Mouse (Mus musculus) intestine, embryonic 15.5 days (tissue): ENCODE measurements at regions not wholly inside any gene's neighbourhood (a gene's known extent, or its start where the extent isn't known, plus 50 kb on each side); places are given as distances from the start of the nearest gene placed in this dataset.
"Not testable (repeated sequence)": the region's sequence is repeated elsewhere in the genome, so short reads cannot be mapped to it uniquely, and the experiment has no call there.

Experiments
- ATAC-seq: fragments of 200-750 bp; cut with Nextera tagmentation; 2 replicates; pipeline ENCODE4 v1.8.0; 2017; ENCODE audit warnings: moderate TSS enrichment, moderate library complexity
- H3K27ac ChIP-seq: fragments of 300-500 bp; sonication (generic); 2 replicates; pipeline ENCODE4 v1.5.1; 2015; ENCODE audit warnings: mild to moderate bottlenecking, inconsistent platforms
- H3K27me3 ChIP-seq: fragments of 300-500 bp; sonication (generic); replicated peaks from 2 replicates; pipeline ENCODE4 v1.6.1; 2015; ENCODE audit warnings: inconsistent platforms
- H3K36me3 ChIP-seq: fragments of 300-500 bp; sonication (generic); 2 replicates; pipeline ENCODE4 v1.6.1; 2015; ENCODE audit warnings: inconsistent platforms
- H3K4me1 ChIP-seq: fragments of 300-500 bp; sonication (generic); replicated peaks from 2 replicates; pipeline ENCODE4 v1.6.1; 2015; ENCODE audit warnings: inconsistent platforms
- H3K4me2 ChIP-seq: fragments of 300-500 bp; sonication (generic); replicated peaks from 2 replicates; pipeline ENCODE4 v1.6.1; 2015; ENCODE audit warnings: mild to moderate bottlenecking, inconsistent platforms
- H3K4me3 ChIP-seq: fragments of 300-500 bp; sonication (generic); replicated peaks from 2 replicates; pipeline ENCODE4 v1.5.1; 2015; ENCODE audit warnings: inconsistent platforms
- H3K9ac ChIP-seq: fragments of 300-500 bp; sonication (generic); 2 replicates; pipeline ENCODE4 v1.6.1; 2015; ENCODE audit warnings: inconsistent platforms
- H3K9me3 ChIP-seq: fragments of 300-500 bp; sonication (generic); 2 replicates; pipeline ENCODE4 v1.6.1; 2016; ENCODE audit warnings: inconsistent platforms
- WGBS: fragments of 180-500 bp; shearing (Covaris S2); methylation state at CpG from one replicate; pipeline ENCODE4 v1.1.7; 2015; 5-methylcytosine and 5-hydroxymethylcytosine counted together

DNA sequence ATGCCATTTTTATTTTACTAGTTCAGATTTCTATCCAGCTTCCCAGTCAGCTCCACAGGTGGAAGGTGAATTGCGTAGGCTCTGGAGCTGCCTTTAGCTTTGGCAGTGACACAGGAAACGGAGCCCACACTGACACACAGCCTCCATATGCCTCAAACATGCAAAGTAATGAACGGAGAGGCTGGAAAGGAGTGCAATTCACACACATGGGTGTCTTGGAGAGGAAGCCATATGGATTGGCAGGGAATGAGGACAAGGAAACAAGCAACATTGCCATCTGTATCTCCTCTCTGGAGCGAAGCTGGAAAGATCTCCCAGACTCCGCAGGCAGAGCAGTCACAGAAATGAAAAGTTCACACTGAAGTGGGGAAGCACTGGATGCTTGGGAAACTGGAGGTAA, 201.6 kb upstream of the 4930452B06Rik start:
- WGBS = 87% methylated on average over 5 of the region's 5 CpGs
- no peak overlapping the region for H3K9ac ChIP-seq

DNA sequence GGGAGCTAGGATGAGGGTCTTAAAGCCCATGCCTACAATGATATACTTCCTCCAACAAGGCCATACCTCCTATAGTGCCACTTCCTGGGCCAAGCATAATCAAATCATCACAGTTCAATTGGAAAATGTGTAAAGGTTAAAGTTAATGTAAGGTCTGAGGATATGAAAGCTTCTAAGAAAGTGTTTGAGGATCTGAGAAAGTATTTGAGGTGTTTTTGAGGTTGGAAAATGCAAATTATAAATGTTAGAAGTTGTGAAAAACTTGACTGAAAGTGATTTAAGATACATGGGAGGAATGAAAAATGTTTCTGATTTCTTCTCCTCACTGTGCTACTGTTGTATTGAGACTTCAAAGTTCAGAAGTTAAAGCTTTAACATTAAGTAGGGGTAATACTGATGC, 185.5 kb upstream of the 4930452B06Rik start:
- no peak overlapping the region for H3K27ac ChIP-seq
- H3K36me3 ChIP-seq = no peaks in the 10 kb centered on the region
- H3K9ac ChIP-seq = no peak overlapping the region
- H3K4me1 ChIP-seq = no peaks in the 10 kb centered on the region
- no peak overlapping the region for H3K4me3 ChIP-seq
- H3K27me3 ChIP-seq = no peaks in the 10 kb centered on the region
- no peak overlapping the region for H3K4me2 ChIP-seq
- ATAC-seq = no peak
- no peaks in the 10 kb centered on the region for H3K9me3 ChIP-seq

More for the DNA sequence above, 201.6 kb upstream of the 4930452B06Rik start:
- H3K4me3 ChIP-seq = no peak overlapping the region
- H3K27me3 ChIP-seq = no peaks in the 10 kb centered on the region
- no peak overlapping the region for H3K4me2 ChIP-seq
- H3K4me1 ChIP-seq = no peaks in the 10 kb centered on the region
- no peak for ATAC-seq
- H3K9me3 ChIP-seq = no peaks in the 10 kb centered on the region
- H3K27ac ChIP-seq = no peak overlapping the region
- H3K36me3 ChIP-seq = no peaks in the 10 kb centered on the region

DNA sequence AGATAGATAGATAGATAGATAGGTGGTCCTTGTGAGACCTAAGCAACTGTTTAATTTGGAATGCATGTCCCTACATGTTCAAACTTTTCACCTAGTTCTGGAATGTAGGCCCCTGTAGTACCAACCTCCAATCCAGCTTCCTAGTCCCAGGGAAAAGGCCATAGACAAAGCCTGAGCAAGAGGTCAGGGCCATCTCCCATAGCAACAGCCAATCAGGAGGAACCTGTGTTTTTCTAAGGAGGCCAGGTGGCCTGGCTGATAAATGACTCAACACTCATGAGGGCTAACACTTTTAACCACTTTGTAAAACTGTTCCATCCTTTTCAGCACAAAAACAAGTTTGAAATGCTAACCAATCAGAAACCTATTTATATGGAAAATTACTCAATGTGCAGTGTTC, 184.2 kb upstream of the 4930452B06Rik start:
- Histone ChIP-seq H3K4me3 (no peak overlapping the region), H3K27me3 (no peaks in the 10 kb centered on the region), H3K27ac (no peak overlapping the region), H3K4me1 (no peaks in the 10 kb centered on the region), H3K4me2 (no peak overlapping the region), H3K9me3 (no peaks in the 10 kb centered on the region), H3K9ac (no peak overlapping the region), H3K36me3 (no peaks in the 10 kb centered on the region)
- no peak for ATAC-seq

DNA sequence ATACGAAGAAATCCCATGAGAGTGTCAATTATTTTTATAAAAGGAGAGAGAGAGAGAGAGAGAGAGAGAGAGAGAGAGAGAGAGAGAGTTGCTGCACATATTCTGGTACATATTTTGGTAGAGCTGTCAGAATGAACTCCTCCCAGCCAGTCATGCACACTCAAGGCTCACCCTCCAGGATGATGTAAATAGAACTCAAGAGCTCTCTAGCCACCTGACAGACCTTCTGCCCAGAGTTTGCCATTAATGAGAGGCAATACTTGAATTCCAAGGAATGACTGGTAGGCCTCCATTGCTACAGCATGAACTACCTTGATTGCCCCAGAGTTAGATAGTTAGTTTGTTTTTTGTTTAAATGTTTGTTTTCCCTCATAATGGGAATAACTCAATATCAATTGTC, 167.5 kb upstream of the 4930452B06Rik start:
- WGBS = 77% methylated on average over 1 of the region's 1 CpGs
- H3K4me1 ChIP-seq = no peaks in the 10 kb centered on the region
- H3K27ac ChIP-seq = no peak overlapping the region
- H3K4me3 ChIP-seq = no peak overlapping the region
- no peaks in the 10 kb centered on the region for H3K36me3 ChIP-seq
- H3K9me3 ChIP-seq = no peaks in the 10 kb centered on the region
- H3K9ac ChIP-seq = no peak overlapping the region
- H3K27me3 ChIP-seq = no peaks in the 10 kb centered on the region
- ATAC-seq = no peak
- H3K4me2 ChIP-seq = no peak overlapping the region

DNA sequence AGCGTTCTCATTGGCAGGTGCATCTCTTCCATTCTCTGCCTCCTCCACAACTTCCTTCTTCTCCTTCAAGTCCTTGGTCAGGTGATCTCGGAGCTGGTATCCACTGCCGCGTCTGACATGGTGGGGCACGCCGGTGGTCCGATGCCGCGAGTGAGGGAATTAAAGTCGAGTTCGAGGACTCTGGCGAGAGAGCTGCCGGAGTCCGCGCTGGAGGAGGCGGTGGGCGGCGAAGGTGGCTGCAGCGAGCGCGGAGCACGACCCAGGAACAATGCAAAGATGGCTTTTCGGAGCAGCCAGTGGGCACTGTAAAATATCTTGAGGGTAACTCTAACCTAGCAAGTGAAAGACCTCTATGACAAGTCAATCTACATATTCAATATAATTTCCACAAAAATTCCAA, 134.2 kb upstream of the 4930452B06Rik start:
- not testable (repeated sequence) for H3K27me3 ChIP-seq, H3K36me3 ChIP-seq, ATAC-seq, H3K4me1 ChIP-seq, H3K27ac ChIP-seq, H3K4me2 ChIP-seq, H3K4me3 ChIP-seq, H3K9ac ChIP-seq, H3K9me3 ChIP-seq
- WGBS = 72% methylated on average over 23 of the region's 23 CpGs

DNA sequence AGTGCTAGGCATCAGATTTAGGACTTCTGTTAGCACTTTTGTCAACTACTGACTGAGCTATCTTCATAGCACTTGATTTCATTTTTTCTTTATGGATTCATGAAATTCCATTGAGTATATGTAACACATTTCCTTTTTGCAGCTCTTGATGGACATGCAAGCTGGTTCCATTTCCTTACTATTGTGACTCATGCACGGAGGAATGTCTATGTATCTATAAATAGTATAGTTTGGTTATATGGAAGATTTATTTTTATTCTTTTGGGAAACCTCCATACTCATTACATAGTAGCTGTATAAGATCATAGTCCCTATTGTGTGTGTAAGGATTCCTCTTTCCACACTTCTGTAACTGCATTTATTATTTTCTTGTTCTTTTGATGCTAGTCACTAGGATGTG, 123.3 kb upstream of the 4930452B06Rik start:
- Histone ChIP-seq H3K4me2 (no peak overlapping the region), H3K4me3 (no peak overlapping the region), H3K27me3 (no peaks in the 10 kb centered on the region), H3K36me3 (no peaks in the 10 kb centered on the region), H3K9ac (no peak overlapping the region), H3K27ac (no peak overlapping the region), H3K9me3 (no peaks in the 10 kb centered on the region), H3K4me1 (no peaks in the 10 kb centered on the region)
- ATAC-seq = 0 out of 2 replicates have a peak, but pooled peaks have one; percentile 36
- WGBS = 34% methylated on average over 1 of the region's 1 CpGs

DNA sequence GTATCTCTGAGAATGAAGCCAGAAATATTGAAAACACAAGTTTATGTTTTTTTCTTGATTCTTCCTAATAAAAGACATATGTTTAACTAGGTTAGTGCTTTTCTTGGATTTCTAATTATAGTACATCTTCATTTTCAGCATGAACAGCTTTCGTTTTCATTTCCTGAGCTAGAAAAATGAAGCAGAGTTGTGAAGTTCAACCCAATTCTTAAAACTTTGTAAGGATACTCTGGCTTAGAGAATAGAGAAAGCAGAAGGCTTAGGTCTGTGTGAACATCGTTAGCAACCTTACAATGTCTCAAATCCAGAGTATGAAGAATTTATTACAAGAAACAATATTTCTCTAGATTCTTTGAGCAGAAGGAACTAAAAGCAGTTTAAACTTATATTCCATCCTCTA, 94.5 kb upstream of the 4930452B06Rik start:
- Histone ChIP-seq H3K9me3 (no peaks in the 10 kb centered on the region), H3K27me3 (no peaks in the 10 kb centered on the region), H3K4me1 (no peaks in the 10 kb centered on the region), H3K4me3 (no peak overlapping the region), H3K36me3 (no peaks in the 10 kb centered on the region), H3K4me2 (no peak overlapping the region), H3K27ac (no peak overlapping the region), H3K9ac (no peak overlapping the region)
- no peak for ATAC-seq
- WGBS = 72% methylated on average over 2 of the region's 2 CpGs

DNA sequence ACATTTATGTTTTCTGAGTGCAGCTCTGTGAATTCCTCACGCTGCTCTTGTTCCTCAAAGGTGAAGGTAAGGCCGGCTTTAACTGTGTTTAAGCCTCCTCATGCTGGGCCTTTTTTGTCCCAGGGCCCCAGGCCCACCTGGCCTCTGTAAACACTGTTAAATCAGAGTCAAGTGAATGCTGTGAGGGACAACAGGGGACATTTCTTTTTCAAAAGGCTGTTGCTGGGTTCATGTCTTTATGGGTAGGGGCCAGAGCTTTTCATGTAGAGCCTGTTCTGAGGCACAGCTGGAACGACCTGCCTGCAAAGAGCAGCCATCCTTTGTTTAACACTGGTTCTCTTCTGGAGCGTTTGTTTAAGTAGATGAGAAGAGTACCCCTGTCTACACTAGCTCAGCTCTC, 70.8 kb upstream of the 4930452B06Rik start:
- Histone ChIP-seq H3K4me3 (no peak overlapping the region), H3K4me2 (no peak overlapping the region), H3K4me1 (no peaks in the 10 kb centered on the region), H3K27ac (no peak overlapping the region), H3K9ac (no peak overlapping the region), H3K27me3 (no peaks in the 10 kb centered on the region), H3K36me3 (no peaks in the 10 kb centered on the region), H3K9me3 (no peaks in the 10 kb centered on the region)
- ATAC-seq = no peak
- 23% methylated on average over 4 of the region's 4 CpGs for WGBS

DNA sequence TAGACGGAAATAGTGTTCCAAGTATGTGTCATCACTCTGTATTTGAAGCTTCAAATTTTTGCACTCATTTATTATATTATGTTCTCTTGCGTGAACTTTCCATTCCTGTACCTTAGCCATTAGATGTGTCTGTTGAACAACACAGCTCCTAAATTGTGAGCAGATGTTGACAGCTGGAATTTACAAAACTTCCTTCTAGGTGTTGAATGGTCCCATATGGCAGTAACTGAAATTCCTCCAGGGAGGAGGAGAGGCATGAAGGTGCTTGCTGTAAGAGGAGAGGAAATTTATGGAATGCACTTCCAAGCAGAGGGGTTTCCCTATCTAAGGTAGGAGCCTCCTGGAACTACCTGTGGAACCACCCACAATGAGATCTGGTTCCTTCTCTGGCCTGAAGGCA, 67.2 kb upstream of the 4930452B06Rik start:
- Histone ChIP-seq H3K36me3 (no peaks in the 10 kb centered on the region), H3K4me3 (no peak overlapping the region), H3K4me2 (no peak overlapping the region), H3K27ac (no peak overlapping the region), H3K4me1 (no peaks in the 10 kb centered on the region), H3K27me3 (no peaks in the 10 kb centered on the region), H3K9ac (no peak overlapping the region), H3K9me3 (no peaks in the 10 kb centered on the region)
- 73% methylated on average over 2 of the region's 2 CpGs for WGBS
- ATAC-seq = no peak

DNA sequence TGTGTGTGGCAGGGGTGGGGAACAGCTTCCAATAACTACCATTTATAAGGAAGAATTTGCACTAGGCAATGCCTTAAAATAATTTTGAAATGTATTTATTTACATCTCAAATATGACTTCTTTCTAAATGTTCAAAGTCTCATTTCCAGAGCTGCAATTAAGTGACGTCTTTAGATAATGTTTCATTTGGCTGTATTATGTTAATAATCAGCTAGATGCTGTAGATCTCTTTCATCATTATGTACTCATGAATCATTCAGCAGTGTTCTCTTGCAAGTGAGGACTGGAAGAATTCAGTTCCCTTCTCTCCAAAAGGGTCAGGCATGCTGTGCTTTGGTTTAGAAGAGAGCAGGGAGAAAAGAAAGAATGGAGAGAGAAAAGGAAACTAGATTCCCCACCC, 61.3 kb upstream of the 4930452B06Rik start:
- ATAC-seq = no peak
- no peaks in the 10 kb centered on the region for H3K4me1 ChIP-seq
- H3K4me3 ChIP-seq = no peak overlapping the region
- H3K27ac ChIP-seq = no peak overlapping the region
- H3K4me2 ChIP-seq = no peak overlapping the region
- no peaks in the 10 kb centered on the region for H3K9me3 ChIP-seq
- no peak overlapping the region for H3K9ac ChIP-seq
- H3K27me3 ChIP-seq = no peaks in the 10 kb centered on the region
- no peaks in the 10 kb centered on the region for H3K36me3 ChIP-seq
- 60% methylated on average over 1 of the region's 1 CpGs for WGBS
